24 mouse cellular contexts compared by ENCODE assay signal in genomic region chr13:62993543-62994477, GRCm38 (mm10). TPM values are rescaled to one million over a fixed set of nuclear protein-coding genes. Genes with fewer than 3 reads are reported as not detected.
A peak's percentile ranks its signal among the peaks of the same experiment; 100 is the strongest.
DNase-seq lines count a peak whose midpoint lies in the region; ATAC-seq and TF ChIP-seq lines count a peak whose summit lies in the region.
"Had no signal": no experiment of that assay in that cellular context is flagged by ENCODE, and none has a peak within 500 bp of the region (broad histone marks: within the 10 kb centered on the region; RNA-seq: fewer than 3 reads in every experiment).

No protein-coding gene starts in this region.

- H3K4me3 ChIP-seq in heart, embryonic 11.5 days (ENCODE audit: low read depth, low read length), result no peak overlapping the region
- no peak overlapping the region for H3K4me3 ChIP-seq in intestine, embryonic 14.5 days (ENCODE audit: low read depth, low read length)
- no peak overlapping the region for H3K4me3 ChIP-seq in limb, embryonic 13.5 days
- H3K4me3 ChIP-seq in stomach, postnatal 0 days (ENCODE audit: low read depth, low read length), result no peak overlapping the region
- H3K4me3 ChIP-seq: embryonic facial prominence, embryonic 12.5 days; erythroblast, embryonic 14.5 days; forebrain, embryonic 13.5 days; hindbrain, embryonic 13.5 days; kidney, embryonic 15.5 days had no signal

- no peaks in the 10 kb centered on the region for H3K9me3 ChIP-seq in heart, embryonic 11.5 days (replicated peaks; ENCODE audit: control insufficient read depth, low read length)
- H3K9me3 ChIP-seq in intestine, embryonic 14.5 days (ENCODE audit: control insufficient read depth, low read length), result no peaks in the 10 kb centered on the region
- H3K9me3 ChIP-seq in limb, embryonic 13.5 days, result no peaks in the 10 kb centered on the region
- no peaks in the 10 kb centered on the region for H3K9me3 ChIP-seq in stomach, postnatal 0 days (ENCODE audit: control insufficient read depth, low read length)
- H3K9me3 ChIP-seq: embryonic facial prominence, embryonic 12.5 days; forebrain, embryonic 13.5 days; hindbrain, embryonic 13.5 days; kidney, embryonic 15.5 days had no signal

- TF ChIP-seq EP300 in stomach, postnatal 0 days (optimal IDR thresholded peaks at IDR 0.05), result no peak

- H3K27me3 ChIP-seq in heart, embryonic 11.5 days (ENCODE audit: control insufficient read depth, insufficient read depth, low read length), result no peaks in the 10 kb centered on the region
- H3K27me3 ChIP-seq in intestine, embryonic 14.5 days (replicated peaks; ENCODE audit: control insufficient read depth, insufficient read depth, low read length), result no peaks in the 10 kb centered on the region
- H3K27me3 ChIP-seq in limb, embryonic 13.5 days, result no peaks in the 10 kb centered on the region
- no peaks in the 10 kb centered on the region for H3K27me3 ChIP-seq in stomach, postnatal 0 days (ENCODE audit: control insufficient read depth, insufficient read depth, low read length)
- H3K27me3 ChIP-seq: embryonic facial prominence, embryonic 12.5 days; forebrain, embryonic 13.5 days; hindbrain, embryonic 13.5 days; kidney, embryonic 15.5 days had no signal

- no peak overlapping the region; the same call in 1 of the 2 replicates for H3K27ac ChIP-seq in heart, embryonic 11.5 days (ENCODE audit: low read depth, low read length)
- H3K27ac ChIP-seq in intestine, embryonic 14.5 days (ENCODE audit: low read depth), result no peak overlapping the region
- peak overlapping the region; percentile 83 for H3K27ac ChIP-seq in limb, embryonic 13.5 days
- no peak overlapping the region; the same call in 1 of the 2 replicates for H3K27ac ChIP-seq in stomach, postnatal 0 days (replicated peaks)
- H3K27ac ChIP-seq: embryonic facial prominence, embryonic 12.5 days; forebrain, embryonic 13.5 days; hindbrain, embryonic 13.5 days; kidney, embryonic 15.5 days; liver, embryonic 14.5 days had no signal

- H3K4me2 ChIP-seq in heart, embryonic 11.5 days, result no peak overlapping the region
- no peak overlapping the region for H3K4me2 ChIP-seq in intestine, embryonic 14.5 days (ENCODE audit: low read length)
- H3K4me2 ChIP-seq in limb, embryonic 13.5 days (replicated peaks), result no peak overlapping the region
- no peak overlapping the region for H3K4me2 ChIP-seq in stomach, postnatal 0 days (replicated peaks; ENCODE audit: low read depth)
- H3K4me2 ChIP-seq: embryonic facial prominence, embryonic 12.5 days; forebrain, embryonic 13.5 days; hindbrain, embryonic 13.5 days; kidney, embryonic 15.5 days; lung, embryonic 14.5 days had no signal

- no peak for TF ChIP-seq CTCF in stomach, postnatal 0 days (IDR thresholded peaks at IDR 0.05; ENCODE audit: low read depth)

- H3K9ac ChIP-seq in heart, embryonic 11.5 days (ENCODE audit: low read depth, low read length), result no peak overlapping the region
- H3K9ac ChIP-seq in intestine, embryonic 14.5 days (ENCODE audit: low read length), result no peak overlapping the region
- H3K9ac ChIP-seq in limb, embryonic 13.5 days, result no peak overlapping the region
- no peak overlapping the region for H3K9ac ChIP-seq in stomach, postnatal 0 days (ENCODE audit: low read length)
- H3K9ac ChIP-seq: embryonic facial prominence, embryonic 12.5 days; forebrain, embryonic 13.5 days; hindbrain, embryonic 13.5 days; kidney, embryonic 15.5 days; liver, embryonic 14.5 days; lung, embryonic 14.5 days had no signal

- 71% methylated on average over 5 of the region's 5 CpGs for WGBS in heart, embryonic 11.5 days (ENCODE audit: insufficient replicate concordance)
- 69% methylated on average over 5 of the region's 5 CpGs for WGBS in intestine, embryonic 14.5 days
- WGBS in limb, embryonic 13.5 days, result 35% methylated on average over 5 of the region's 5 CpGs
- WGBS in stomach, postnatal 0 days, result 48% methylated on average over 5 of the region's 5 CpGs

- H3K36me3 ChIP-seq in heart, embryonic 11.5 days (ENCODE audit: control insufficient read depth, insufficient read depth, low read length), result no peaks in the 10 kb centered on the region
- no peaks in the 10 kb centered on the region for H3K36me3 ChIP-seq in intestine, embryonic 14.5 days (ENCODE audit: control insufficient read depth, insufficient read depth, low read length)
- H3K36me3 ChIP-seq in limb, embryonic 13.5 days, result no peaks in the 10 kb centered on the region
- no peaks in the 10 kb centered on the region for H3K36me3 ChIP-seq in stomach, postnatal 0 days (ENCODE audit: control insufficient read depth, insufficient read depth, low read length)
- H3K36me3 ChIP-seq: embryonic facial prominence, embryonic 12.5 days; hindbrain, embryonic 13.5 days; kidney, embryonic 15.5 days had no signal

- no peaks in the 10 kb centered on the region for H3K4me1 ChIP-seq in heart, embryonic 11.5 days (ENCODE audit: control insufficient read depth, insufficient read depth, low read length)
- H3K4me1 ChIP-seq in intestine, embryonic 14.5 days (replicated peaks; ENCODE audit: control insufficient read depth, insufficient read depth, low read length), result no peaks in the 10 kb centered on the region
- peaks cover 28% of the 10 kb centered on the region for H3K4me1 ChIP-seq in limb, embryonic 13.5 days
- no peaks in the 10 kb centered on the region for H3K4me1 ChIP-seq in stomach, postnatal 0 days (replicated peaks; ENCODE audit: control insufficient read depth, insufficient read depth)
- H3K4me1 ChIP-seq: embryonic facial prominence, embryonic 12.5 days; forebrain, embryonic 13.5 days; kidney, embryonic 15.5 days had no signal

- peak; percentile 27 for DNase-seq in heart, adult 11 months
- DNase-seq in intestine, embryonic 14.5 days (ENCODE audit: low spot score), result no peak
- peak; percentile 23 for DNase-seq in stomach, postnatal 0 days (ENCODE audit: low spot score)
- DNase-seq in urinary bladder, postnatal 36 days (ENCODE audit: low spot score in 2 of 2), result no peak
- DNase-seq: adrenal gland, postnatal 25 days; cerebellum, adult 9-11 months; gastrocnemius, postnatal 10 days; heart, adult 18-20 months; heart, postnatal 36 days; kidney, postnatal 36 days; layer of hippocampus, postnatal 36 days; lung, embryonic 14.5 days; midbrain, embryonic 14.5 days; right cerebral cortex, postnatal 14 days; thymus, postnatal 25 days had no signal

- no peak for ATAC-seq in heart, embryonic 11.5 days (replicated peaks; ENCODE audit: insufficient number of reproducible peaks, low FRiP score, low TSS enrichment)
- 0 out of 2 replicates have a peak, but pooled peaks have one; percentile 43 for ATAC-seq in intestine, embryonic 14.5 days (replicated peaks; ENCODE audit: low FRiP score, low TSS enrichment, low read depth)
- ATAC-seq in limb, embryonic 13.5 days (ENCODE audit: low FRiP score, low read depth), result peak; percentile 85
- peak; percentile 86 for ATAC-seq in stomach, postnatal 0 days (ENCODE audit: low FRiP score, low TSS enrichment)
- ATAC-seq in megakaryocyte-erythroid progenitor cell, adult 5-6 weeks (replicated peaks; ENCODE audit: low FRiP score, low TSS enrichment, poor library complexity, severe bottlenecking), result no peak
- ATAC-seq: forebrain, embryonic 13.5 days had no signal

RNA-seq across cellular contexts. Expression of gene 2010111I01Rik, which starts 29.1 kb away (rescaled TPM):
- polyA plus RNA-seq in heart, embryonic 11.5 days (2014; fragmentation: Nextera tagmentation; extraction: Ambion mirVana), result 49.6 and 58.9 TPM in 2 replicates
- polyA plus RNA-seq in intestine, embryonic 14.5 days (2014; fragmentation: Nextera tagmentation; extraction: Ambion mirVana), result 135 and 152 TPM in 2 replicates
- polyA plus RNA-seq in limb, embryonic 13.5 days (2015; fragmentation: Nextera tagmentation; extraction: Ambion mirVana), result 250 and 254 TPM in 2 replicates
- polyA plus RNA-seq in stomach, postnatal 0 days (2015; fragmentation: Nextera tagmentation; extraction: Ambion mirVana), result 101 TPM in 2 replicates
- 50.7 and 58.4 TPM in 2 replicates for total RNA-seq in megakaryocyte-erythroid progenitor cell, adult 5-6 weeks (2014; fragmentation: Nextera tagmentation)
- total RNA-seq in megakaryocyte-erythroid progenitor cell, adult 5-6 weeks (2017), result 32.7 and 49.9 TPM in 2 replicates

Comparison
In these comparisons a context has a peak if more than half of its experiments do, and no peak if none do; other contexts are left out.
1. DNase-seq: peak in heart, adult 11 months (single experiment) and stomach, postnatal 0 days (single experiment); none in intestine, embryonic 14.5 days (single experiment) and urinary bladder, postnatal 36 days (0 of 2).
2. ATAC-seq: peak in intestine, embryonic 14.5 days (single experiment), limb, embryonic 13.5 days (single experiment) and stomach, postnatal 0 days (single experiment); none in heart, embryonic 11.5 days (single experiment) and megakaryocyte-erythroid progenitor cell, adult 5-6 weeks (single experiment).